Mouse (Mus musculus) monocyte, adult 2 months (primary cell): ENCODE data around the gene Slc25a45.

Source experiments
- DNase-seq, 2 experiments: peaks; one replicate each; pipeline ENCODE4 v3.0.0; 2022; ENCODE audit warnings: low spot score in 2 of 2, low read depth in 1 of 2

Gene Slc25a45

GRCm38 (mm10) chr19:5925311-5925855, 47.8 kb downstream of the Slc25a45 start:
- no peak for DNase-seq

DNA sequence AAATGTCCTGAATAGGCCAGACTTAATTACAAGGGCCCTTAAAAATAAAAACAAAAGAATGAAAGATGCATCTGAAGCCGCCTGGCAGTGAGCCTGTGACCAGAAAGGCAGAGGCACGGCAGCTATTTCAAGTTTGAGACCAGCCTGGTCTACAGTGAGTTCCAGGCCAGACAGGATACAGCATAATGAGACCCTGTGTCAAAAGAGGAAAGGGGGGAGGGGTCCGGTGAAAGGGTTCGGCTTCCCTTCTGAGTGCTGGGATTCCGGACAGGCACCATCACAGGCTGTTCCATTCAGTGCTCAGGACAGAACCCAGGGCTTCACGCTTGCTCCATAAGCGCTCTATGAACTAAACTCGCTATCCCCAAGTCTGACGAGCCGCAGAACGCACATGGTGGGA, 49.4 kb downstream of the Slc25a45 start:
- DNase-seq: no peak

- DNase-seq: no peak
Observed at GRCm38 (mm10) chr19:5927532-5927931, 49.9 kb downstream of the Slc25a45 start.

DNA sequence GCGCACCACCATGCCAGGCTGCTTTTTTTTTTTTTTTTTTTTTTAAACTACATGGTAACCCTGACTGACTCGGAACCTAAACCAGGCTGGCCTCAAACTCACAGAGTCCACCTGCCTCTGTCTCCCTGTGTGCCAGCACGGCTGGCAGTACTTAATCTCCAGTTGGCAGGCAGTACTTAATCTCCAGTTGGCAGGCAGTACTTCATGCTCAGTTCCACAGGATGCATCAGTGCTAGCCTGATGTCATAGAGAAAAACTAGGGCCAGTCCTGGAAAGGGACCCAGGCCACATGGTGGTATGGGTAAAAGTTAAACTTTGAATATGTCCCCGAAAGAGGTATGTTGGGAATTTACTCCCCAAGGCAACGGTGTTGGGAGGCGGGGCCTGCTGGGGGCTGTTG, 50.5 kb downstream of the Slc25a45 start:
- no peak for DNase-seq

- DNase-seq: no peak
Observed at GRCm38 (mm10) chr19:5928546-5928945, 50.9 kb downstream of the Slc25a45 start.

GRCm38 (mm10) chr19:5929634-5930596, 52.3 kb downstream of the Slc25a45 start:
- DNase-seq: peak in 1 of 2 experiments; percentile 70

- no peak for DNase-seq
Observed at GRCm38 (mm10) chr19:5935266-5935665, 57.7 kb downstream of the Slc25a45 start.
